Mouse (Mus musculus) MEL (cell line): ENCODE measurements at regions not wholly inside any gene's neighbourhood (a gene's known extent, or its start where the extent isn't known, plus 50 kb on each side); places are given as distances from the start of the nearest gene placed in this dataset.

Experiments used
- DNase-seq: peaks from one replicate; pipeline ENCODE4 v3.0.0; 2011; ENCODE audit warnings: low read depth, low spot score
- H3K27ac ChIP-seq: 2 replicates; pipeline ENCODE4 v1.5.1; 2012; ENCODE audit warnings: low read depth, mild to moderate bottlenecking, control low read depth, low read length, moderate library complexity; ENCODE audit not compliant: control insufficient read depth
- H3K27me3 ChIP-seq, 2 experiments: fragments of 150-350 bp in 1 of 2; sonication (generic) in 1 of 2; 2 replicates each; pipeline ENCODE4 v1.6.1; 2012; ENCODE audit warnings: low read length in 2 of 2, mild to moderate bottlenecking in 2 of 2, improper control_type of control experiment in 1 of 2, moderate library complexity in 1 of 2; ENCODE audit not compliant: insufficient read depth in 2 of 2, control insufficient read depth in 1 of 2
- H3K36me3 ChIP-seq, 2 experiments: 2 replicates each; pipeline ENCODE4 v1.6.1; 2012 to 2014; ENCODE audit warnings: low read length in 2 of 2, improper control_type of control experiment in 1 of 2, inconsistent platforms in 1 of 2, mild to moderate bottlenecking in 1 of 2; ENCODE audit not compliant: insufficient read depth in 2 of 2, control insufficient read depth in 1 of 2
- H3K4me1 ChIP-seq, 2 experiments: fragments of 150-350 bp in 1 of 2; sonication (generic) in 1 of 2; 2 replicates each; pipeline ENCODE4 v1.6.1; 2012; ENCODE audit warnings: low read length in 2 of 2, improper control_type of control experiment in 1 of 2, mild to moderate bottlenecking in 1 of 2; ENCODE audit not compliant: insufficient read depth in 2 of 2, control insufficient read depth in 1 of 2
- H3K4me3 ChIP-seq, 2 experiments: fragments of 150-350 bp in 1 of 2; sonication (generic) in 1 of 2; 2 replicates each; pipeline ENCODE4 v1.5.1; 2012; ENCODE audit warnings: low read depth in 2 of 2, low read length in 2 of 2, mild to moderate bottlenecking in 2 of 2, moderate library complexity in 2 of 2, control low read depth in 1 of 2, improper control_type of control experiment in 1 of 2; ENCODE audit not compliant: control insufficient read depth in 1 of 2, insufficient read depth in 1 of 2
- H3K79me2 ChIP-seq: 2 replicates; pipeline ENCODE4 v1.6.1; 2012; ENCODE audit warnings: mild to moderate bottlenecking, low read length, moderate library complexity; ENCODE audit not compliant: control insufficient read depth, poor library complexity, insufficient read depth
- H3K9ac ChIP-seq: 2 replicates; pipeline ENCODE4 v1.6.1; 2012; ENCODE audit warnings: low read depth, mild to moderate bottlenecking, control low read depth, low read length, moderate library complexity; ENCODE audit not compliant: control insufficient read depth, poor library complexity, severe bottlenecking
- H3K9me3 ChIP-seq: fragments of 150-350 bp; sonication (generic); replicated peaks from 2 replicates; pipeline ENCODE4 v1.6.1; 2012; ENCODE audit warnings: mild to moderate bottlenecking, low read length, improper control_type of control experiment, moderate library complexity; ENCODE audit not compliant: insufficient read depth
- CTCF ChIP-seq, 3 experiments: IDR thresholded peaks in 2 of 3; conservative IDR thresholded peaks in 1 of 3; 2 replicates each; pipeline ENCODE4 v1.5.1; 2011 to 2012; ENCODE audit warnings: low read length in 3 of 3, low read depth in 2 of 3, mild to moderate bottlenecking in 2 of 3, improper control_type of control experiment in 1 of 3, inconsistent platforms in 1 of 3, mixed read lengths in 1 of 3, moderate library complexity in 1 of 3; ENCODE audit not compliant: control insufficient read depth in 1 of 3, insufficient read depth in 1 of 3, poor library complexity in 1 of 3, severe bottlenecking in 1 of 3
- E2F4 ChIP-seq: IDR thresholded peaks from 2 replicates; pipeline ENCODE4 v1.6.1; 2011; ENCODE audit warnings: low read depth, low read length, improper control_type of control experiment, borderline replicate concordance
- ELF1 ChIP-seq: IDR thresholded peaks from 2 replicates; pipeline ENCODE4 v1.6.1; 2014; ENCODE audit warnings: low read depth, mild to moderate bottlenecking, inconsistent platforms, low read length, improper control_type of control experiment, moderate library complexity
- GABPA ChIP-seq: IDR thresholded peaks from 2 replicates; pipeline ENCODE4 v1.6.1; 2012; ENCODE audit warnings: low read depth, mild to moderate bottlenecking, inconsistent platforms, low read length, improper control_type of control experiment, moderate library complexity
- MAFK ChIP-seq: IDR thresholded peaks from 2 replicates; pipeline ENCODE4 v1.6.1; 2011; ENCODE audit warnings: low read depth, mild to moderate bottlenecking, low read length, improper control_type of control experiment, borderline replicate concordance
- MAX ChIP-seq: IDR thresholded peaks from 2 replicates; pipeline ENCODE4 v1.6.1; 2011; ENCODE audit warnings: low read length, improper control_type of control experiment
- MAZ ChIP-seq: IDR thresholded peaks from 2 replicates; pipeline ENCODE4 v1.6.1; 2012; ENCODE audit warnings: low read depth, mild to moderate bottlenecking, inconsistent platforms, low read length, improper control_type of control experiment
- MXI1 ChIP-seq: IDR thresholded peaks from 2 replicates; pipeline ENCODE4 v1.6.1; 2011; ENCODE audit warnings: mild to moderate bottlenecking, low read depth, low read length, improper control_type of control experiment
- MYC ChIP-seq: IDR thresholded peaks from 2 replicates; pipeline ENCODE4 v1.6.1; 2011; ENCODE audit warnings: low read depth, mild to moderate bottlenecking, low read length, improper control_type of control experiment, moderate library complexity
- NELFE ChIP-seq: IDR thresholded peaks from 2 replicates; pipeline ENCODE4 v1.6.1; 2011; ENCODE audit warnings: low read depth, low read length, improper control_type of control experiment
- POLR2A ChIP-seq, 2 experiments: IDR thresholded peaks; 2 replicates each; pipeline ENCODE4 v1.6.1; 2011 to 2012; ENCODE audit warnings: low read length in 2 of 2, mild to moderate bottlenecking in 2 of 2, control low read depth in 1 of 2, improper control_type of control experiment in 1 of 2, low read depth in 1 of 2, moderate library complexity in 1 of 2; ENCODE audit not compliant: control insufficient read depth in 1 of 2, insufficient read depth in 1 of 2, poor library complexity in 1 of 2
- POLR2AphosphoS5 ChIP-seq: IDR thresholded peaks from 2 replicates; pipeline ENCODE4 v1.6.1; 2012; ENCODE audit warnings: low read depth, borderline replicate concordance, mild to moderate bottlenecking, inconsistent platforms, low read length, moderate library complexity, mixed read lengths
- SIN3A ChIP-seq: IDR thresholded peaks from 2 replicates; pipeline ENCODE4 v1.6.1; 2012; ENCODE audit warnings: low read length, improper control_type of control experiment, inconsistent platforms
- SMC3 ChIP-seq: IDR thresholded peaks from 2 replicates; pipeline ENCODE4 v1.6.1; 2011; ENCODE audit warnings: low read depth, low read length, improper control_type of control experiment
- TCF12 ChIP-seq: IDR thresholded peaks from 2 replicates; pipeline ENCODE4 v1.6.1; 2014; ENCODE audit warnings: low read depth, mild to moderate bottlenecking, inconsistent platforms, low read length, improper control_type of control experiment, moderate library complexity
- USF2 ChIP-seq, 2 experiments: IDR thresholded peaks; 2 replicates each; pipeline ENCODE4 v1.6.1; 2011 to 2012; ENCODE audit warnings: improper control_type of control experiment in 2 of 2, low read length in 2 of 2, borderline replicate concordance in 1 of 2, inconsistent platforms in 1 of 2, low read depth in 1 of 2, mild to moderate bottlenecking in 1 of 2; ENCODE audit not compliant: insufficient read depth in 1 of 2
- ZC3H11A ChIP-seq: IDR thresholded peaks from 2 replicates; pipeline ENCODE4 v1.6.1; 2012; ENCODE audit warnings: low read depth, mild to moderate bottlenecking, inconsistent platforms, low read length, improper control_type of control experiment
- ZMIZ1 ChIP-seq: IDR thresholded peaks from 2 replicates; pipeline ENCODE4 v1.6.1; 2012; ENCODE audit warnings: low read depth, mild to moderate bottlenecking, inconsistent platforms, low read length, improper control_type of control experiment, moderate library complexity
- ZNF384 ChIP-seq: IDR thresholded peaks from 2 replicates; pipeline ENCODE4 v1.6.1; 2012; ENCODE audit warnings: low read depth, mild to moderate bottlenecking, inconsistent platforms, low read length, improper control_type of control experiment

DNA sequence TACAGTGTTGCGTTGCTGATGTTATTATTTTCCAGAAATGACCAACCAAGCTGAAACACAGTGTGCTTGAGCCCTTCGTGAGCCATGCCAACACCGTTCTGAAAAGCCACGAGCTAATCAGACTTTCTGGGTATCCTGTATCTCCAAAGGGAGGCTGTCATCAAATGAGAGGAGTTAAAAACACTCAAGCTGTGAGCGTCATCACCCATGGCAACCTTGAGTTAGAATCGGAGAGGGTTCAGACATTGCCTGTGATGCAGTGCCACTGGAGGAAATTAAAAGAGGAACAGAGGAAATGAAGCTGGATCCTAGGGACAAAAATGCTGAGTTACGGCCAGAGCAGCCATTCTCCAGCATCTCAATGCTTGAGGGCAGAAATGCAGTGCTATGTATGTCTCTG is 838.6 kb downstream of the Ntrk3 start:
- no peak overlapping the region for H3K9ac ChIP-seq
- no peak for DNase-seq
- no peaks in the 10 kb centered on the region for H3K4me1 ChIP-seq
- no peaks in the 10 kb centered on the region for H3K79me2 ChIP-seq
- H3K27ac ChIP-seq = no peak overlapping the region
- no peaks in the 10 kb centered on the region for H3K27me3 ChIP-seq
- no peaks in the 10 kb centered on the region for H3K36me3 ChIP-seq
- TF ChIP-seq TCF12 = no peak
- TF ChIP-seq ZNF384 = no peak
- TF ChIP-seq MXI1 = no peak
- no peak for TF ChIP-seq NELFE
- TF ChIP-seq ZC3H11A = no peak
- TF ChIP-seq MAFK = no peak
- H3K4me3 ChIP-seq = no peak overlapping the region
- H3K9me3 ChIP-seq = no peaks in the 10 kb centered on the region

DNA sequence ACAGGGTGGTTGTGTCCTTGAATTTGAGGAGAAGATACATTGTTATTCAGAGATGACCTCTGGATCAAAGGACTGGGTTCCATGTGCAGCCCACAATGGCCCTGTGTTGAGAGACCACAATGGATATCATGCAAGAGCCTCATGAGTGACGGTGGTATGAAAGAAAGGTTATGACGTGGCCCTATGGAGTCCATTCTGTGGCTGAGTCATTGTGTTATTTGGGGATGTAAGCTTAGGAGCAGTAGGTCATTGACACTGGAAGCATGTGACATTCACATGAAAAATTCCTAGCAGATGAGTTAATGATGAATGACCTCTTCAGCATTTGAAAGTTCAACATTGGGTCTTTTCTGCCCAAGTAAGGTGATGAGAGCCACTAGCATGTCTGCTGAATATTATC is 849.3 kb downstream of the Ntrk3 start:
- Histone ChIP-seq H3K27me3 (no peaks in the 10 kb centered on the region), H3K4me1 (no peaks in the 10 kb centered on the region), H3K36me3 (no peaks in the 10 kb centered on the region), H3K27ac (no peak overlapping the region), H3K79me2 (no peaks in the 10 kb centered on the region), H3K9ac (no peak overlapping the region), H3K9me3 (no peaks in the 10 kb centered on the region), H3K4me3 (no peak overlapping the region)
- no peak for DNase-seq
- TF ChIP-seq CTCF (IDR thresholded peaks at IDR 0.05 in 2 of 3, conservative IDR thresholded peaks at IDR 0.05 in 1 of 3; ENCODE audit: control insufficient read depth in 1 of 3, insufficient read depth in 1 of 3, low read depth in 2 of 3, low read length in 3 of 3, poor library complexity in 1 of 3, severe bottlenecking in 1 of 3) (no peak), GABPA (no peak), MAX (no peak), SMC3 (no peak), MYC (no peak), E2F4 (no peak), SIN3A (no peak), ZNF384 (no peak), TCF12 (no peak), POLR2AphosphoS5 (no peak), ELF1 (no peak), USF2 (IDR thresholded peaks at IDR 0.05; ENCODE audit: borderline replicate concordance in 1 of 2, insufficient read depth in 1 of 2, low read depth in 1 of 2, low read length in 2 of 2) (no peak), ZMIZ1 (no peak), NELFE (no peak), MAZ (no peak), POLR2A (IDR thresholded peaks at IDR 0.05; ENCODE audit: control insufficient read depth in 1 of 2, insufficient read depth in 1 of 2, low read depth in 1 of 2, low read length in 2 of 2, poor library complexity in 1 of 2) (no peak)
